Mouse (Mus musculus): Measurements from ENCODE around the gene Lrrn2. TPM values are rescaled to one million over a fixed set of nuclear protein-coding genes. Genes with fewer than 3 reads are reported as not detected.

The Lrrn2 gene
- polyA plus RNA-seq, 1 experiment from 2014 or later = 3.1 TPM

DNA sequence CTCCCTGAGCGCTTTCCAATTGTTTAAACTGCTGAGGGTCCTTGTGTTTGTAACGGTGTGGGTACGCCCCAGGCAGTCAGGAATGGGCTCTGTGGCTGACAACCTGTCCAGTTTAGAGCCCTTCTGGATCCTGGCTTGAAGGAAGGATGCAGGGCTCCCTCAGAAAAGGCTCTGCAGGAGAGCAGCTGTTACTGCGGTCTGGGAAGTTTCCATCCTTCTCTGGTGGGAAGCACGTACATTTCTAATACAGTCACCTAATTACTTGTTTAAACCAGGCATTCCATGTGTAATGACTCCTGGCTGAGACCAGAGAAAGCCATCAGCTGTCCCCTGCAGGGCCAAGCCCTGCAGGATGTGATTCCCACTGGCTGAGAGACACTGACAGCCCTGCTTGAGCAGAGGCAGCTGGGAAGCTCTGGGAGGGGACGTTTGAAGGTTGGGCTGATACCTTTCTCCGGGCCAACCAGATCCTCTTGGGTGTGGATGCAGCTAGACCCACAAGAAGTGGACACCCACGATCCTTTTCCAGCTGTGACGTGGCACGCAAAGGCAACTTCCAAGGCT lies 38.1 kb downstream of the Lrrn2 start:
- no peak overlapping the region for H3K9ac ChIP-seq (ENCODE audit: low read length)
- H3K27me3 ChIP-seq (ENCODE audit: control insufficient read depth, insufficient read depth, low read length) = no peaks in the 10 kb centered on the region
- no peak overlapping the region for H3K4me3 ChIP-seq (replicated peaks; ENCODE audit: low read length)
- H3K36me3 ChIP-seq (ENCODE audit: control insufficient read depth, insufficient read depth, low read length) = no peaks in the 10 kb centered on the region
- 0 out of 2 replicates have a peak, but pooled peaks have one; percentile 44 for ATAC-seq (ENCODE audit: insufficient read depth, low FRiP score)
- H3K4me2 ChIP-seq (ENCODE audit: low read depth, low read length) = no peak overlapping the region
- no peak overlapping the region for H3K27ac ChIP-seq (ENCODE audit: low read length)
- peaks cover 5% of the 10 kb centered on the region; the same call in 1 of the 2 replicates for H3K4me1 ChIP-seq (ENCODE audit: control insufficient read depth, insufficient read depth, low read length)
- no peaks in the 10 kb centered on the region for H3K9me3 ChIP-seq (replicated peaks; ENCODE audit: control insufficient read depth, low read length)
- WGBS = 20% methylated on average over 10 of the region's 10 CpGs

DNA sequence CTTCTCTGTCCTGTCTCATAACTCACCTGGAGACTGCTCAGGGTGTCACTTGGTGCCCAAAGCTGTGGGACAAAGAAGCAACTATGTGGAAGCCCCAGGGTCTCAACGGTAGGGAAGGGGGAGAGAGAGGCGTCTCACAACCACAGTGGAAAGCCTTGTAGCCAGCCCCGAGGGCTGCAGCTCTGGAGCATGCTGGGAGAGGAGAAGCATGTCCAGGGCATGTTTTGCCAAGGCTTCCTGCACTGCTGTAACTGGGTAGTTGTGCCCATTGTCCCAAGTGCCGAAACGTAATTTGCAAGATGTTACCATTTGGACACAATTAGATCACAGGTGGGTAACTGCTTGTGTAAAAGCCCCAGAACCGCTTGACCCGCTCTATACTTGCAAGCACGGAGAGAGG lies 39.2 kb downstream of the Lrrn2 start:
- no peak overlapping the region for H3K4me2 ChIP-seq (ENCODE audit: low read depth, low read length)
- WGBS = 87% methylated on average over 8 of the region's 8 CpGs
- no peak overlapping the region for H3K4me3 ChIP-seq (replicated peaks; ENCODE audit: low read length)
- no peaks in the 10 kb centered on the region for H3K27me3 ChIP-seq (ENCODE audit: control insufficient read depth, insufficient read depth, low read length)
- no peaks in the 10 kb centered on the region for H3K36me3 ChIP-seq (ENCODE audit: control insufficient read depth, insufficient read depth, low read length)
- ATAC-seq (ENCODE audit: insufficient read depth, low FRiP score) = no peak
- no peaks in the 10 kb centered on the region for H3K9me3 ChIP-seq (replicated peaks; ENCODE audit: control insufficient read depth, low read length)
- no peak overlapping the region for H3K27ac ChIP-seq (ENCODE audit: low read length)
- H3K9ac ChIP-seq (ENCODE audit: low read length) = no peak overlapping the region
- H3K4me1 ChIP-seq (ENCODE audit: control insufficient read depth, insufficient read depth, low read length) = peaks cover 5% of the 10 kb centered on the region; the same call in 1 of the 2 replicates

GRCm38 (mm10) chr1:132921071-132921470 lies 41.0 kb downstream of the Lrrn2 start:
- H3K27me3 ChIP-seq (ENCODE audit: control insufficient read depth, insufficient read depth, low read length) = no peaks in the 10 kb centered on the region
- ATAC-seq (ENCODE audit: insufficient read depth, low FRiP score) = no peak
- H3K27ac ChIP-seq (ENCODE audit: low read length) = no peak overlapping the region
- H3K36me3 ChIP-seq (ENCODE audit: control insufficient read depth, insufficient read depth, low read length) = no peaks in the 10 kb centered on the region
- H3K9ac ChIP-seq (ENCODE audit: low read length) = no peak overlapping the region
- H3K4me2 ChIP-seq (ENCODE audit: low read depth, low read length) = no peak overlapping the region
- H3K4me3 ChIP-seq (replicated peaks; ENCODE audit: low read length) = no peak overlapping the region
- H3K9me3 ChIP-seq (replicated peaks; ENCODE audit: control insufficient read depth, low read length) = no peaks in the 10 kb centered on the region
- H3K4me1 ChIP-seq (ENCODE audit: control insufficient read depth, insufficient read depth, low read length) = peaks cover 5% of the 10 kb centered on the region; the same call in 1 of the 2 replicates
- 16% methylated on average over 13 of the region's 13 CpGs for WGBS

- 86% methylated on average over 9 of the region's 9 CpGs for WGBS
- Histone ChIP-seq H3K27me3 (ENCODE audit: control insufficient read depth, insufficient read depth, low read length) (no peaks in the 10 kb centered on the region), H3K9ac (ENCODE audit: low read length) (no peak overlapping the region), H3K27ac (ENCODE audit: low read length) (no peak overlapping the region), H3K4me2 (ENCODE audit: low read depth, low read length) (no peak overlapping the region), H3K9me3 (replicated peaks; ENCODE audit: control insufficient read depth, low read length) (no peaks in the 10 kb centered on the region), H3K4me3 (replicated peaks; ENCODE audit: low read length) (no peak overlapping the region), H3K4me1 (ENCODE audit: control insufficient read depth, insufficient read depth, low read length) (peaks cover 5% of the 10 kb centered on the region; the same call in 1 of the 2 replicates), H3K36me3 (ENCODE audit: control insufficient read depth, insufficient read depth, low read length) (no peaks in the 10 kb centered on the region)
- ATAC-seq (ENCODE audit: insufficient read depth, low FRiP score) = no peak
These were observed 42.2 kb downstream of the Lrrn2 start for GRCm38 (mm10) chr1:132922257-132922656.

DNA sequence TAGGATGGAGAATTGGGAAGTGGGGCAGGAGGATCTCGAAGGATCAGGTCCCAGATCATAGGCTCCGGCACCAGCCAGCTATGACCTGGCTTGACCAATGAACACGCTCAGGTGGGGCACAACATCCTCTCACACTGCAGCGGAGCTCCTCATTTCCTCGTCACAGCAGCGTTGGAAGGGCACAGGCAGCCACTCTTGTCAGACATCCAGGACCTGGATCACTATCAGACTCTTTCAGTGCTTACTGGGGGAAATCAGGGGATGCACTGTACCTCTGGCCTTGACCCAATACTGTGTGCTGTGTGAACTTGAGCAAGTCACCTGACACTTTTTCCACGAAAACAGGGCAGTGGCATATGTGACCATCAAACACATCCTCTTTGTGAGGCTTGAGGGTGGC lies 45.2 kb downstream of the Lrrn2 start:
- Histone ChIP-seq H3K4me2 (ENCODE audit: low read depth, low read length) (no peak overlapping the region), H3K4me3 (replicated peaks; ENCODE audit: low read length) (no peak overlapping the region), H3K4me1 (ENCODE audit: control insufficient read depth, insufficient read depth, low read length) (no peaks in the 10 kb centered on the region), H3K9ac (ENCODE audit: low read length) (no peak overlapping the region), H3K27me3 (ENCODE audit: control insufficient read depth, insufficient read depth, low read length) (no peaks in the 10 kb centered on the region), H3K27ac (ENCODE audit: low read length) (no peak overlapping the region), H3K9me3 (replicated peaks; ENCODE audit: control insufficient read depth, low read length) (no peaks in the 10 kb centered on the region), H3K36me3 (ENCODE audit: control insufficient read depth, insufficient read depth, low read length) (no peaks in the 10 kb centered on the region)
- ATAC-seq (ENCODE audit: insufficient read depth, low FRiP score) = no peak
- 78% methylated on average over 7 of the region's 7 CpGs for WGBS

DNA sequence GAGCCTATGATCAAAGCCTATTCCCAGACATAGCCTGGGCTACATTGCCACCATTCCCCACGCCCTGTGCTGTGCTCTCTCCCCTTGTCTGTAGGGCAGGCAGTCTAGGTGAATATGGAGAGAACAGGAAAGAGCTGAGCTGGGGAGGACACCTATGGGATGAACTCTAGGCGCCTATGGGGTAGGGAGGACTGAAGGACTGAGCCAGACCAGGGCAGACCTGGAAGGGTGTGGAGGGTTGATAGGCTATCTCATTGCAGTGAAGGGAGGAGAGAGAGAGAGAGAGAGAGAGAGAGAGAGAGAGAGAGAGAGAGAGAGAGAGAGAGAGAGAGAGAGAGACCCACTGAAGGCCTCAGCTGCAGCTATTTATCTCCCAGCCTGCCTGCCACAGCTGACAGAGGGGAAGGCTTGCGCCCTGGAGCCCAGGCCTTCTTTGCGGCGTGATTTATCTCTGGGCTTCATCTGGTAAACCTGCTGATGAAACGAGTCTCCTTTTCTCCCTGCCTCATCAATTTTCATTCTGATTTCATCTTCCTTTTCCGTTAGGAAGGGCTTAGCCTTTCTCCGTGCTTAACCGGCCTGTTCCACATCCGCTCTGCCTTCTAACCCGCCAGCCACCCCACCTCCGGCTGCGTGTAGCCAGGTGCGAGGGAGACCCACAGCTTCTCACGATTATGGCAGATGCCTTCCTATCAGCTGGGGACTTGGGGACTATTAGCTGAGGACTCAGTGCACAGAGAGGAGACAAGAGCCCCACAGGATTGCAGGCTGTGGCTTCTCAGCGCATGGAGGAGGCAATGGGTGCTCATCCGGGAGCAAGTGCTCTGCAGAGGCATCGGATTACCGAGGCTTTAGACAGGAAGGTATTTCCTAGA lies 48.2 kb downstream of the Lrrn2 start:
- H3K36me3 ChIP-seq (ENCODE audit: control insufficient read depth, insufficient read depth, low read length) = no peaks in the 10 kb centered on the region
- 30% methylated on average over 19 of the region's 19 CpGs for WGBS
- no peak overlapping the region for H3K4me3 ChIP-seq (replicated peaks; ENCODE audit: low read length)
- no peaks in the 10 kb centered on the region for H3K4me1 ChIP-seq (ENCODE audit: control insufficient read depth, insufficient read depth, low read length)
- no peaks in the 10 kb centered on the region for H3K9me3 ChIP-seq (replicated peaks; ENCODE audit: control insufficient read depth, low read length)
- no peak overlapping the region for H3K4me2 ChIP-seq (ENCODE audit: low read depth, low read length)
- H3K27me3 ChIP-seq (ENCODE audit: control insufficient read depth, insufficient read depth, low read length) = no peaks in the 10 kb centered on the region
- no peak overlapping the region for H3K27ac ChIP-seq (ENCODE audit: low read length)
- no peak for ATAC-seq (ENCODE audit: insufficient read depth, low FRiP score)
- no peak overlapping the region for H3K9ac ChIP-seq (ENCODE audit: low read length)

- no peaks in the 10 kb centered on the region for H3K27me3 ChIP-seq (ENCODE audit: control insufficient read depth, insufficient read depth, low read length)
- no peak overlapping the region for H3K27ac ChIP-seq (ENCODE audit: low read length)
- no peaks in the 10 kb centered on the region for H3K36me3 ChIP-seq (ENCODE audit: control insufficient read depth, insufficient read depth, low read length)
- no peaks in the 10 kb centered on the region for H3K4me1 ChIP-seq (ENCODE audit: control insufficient read depth, insufficient read depth, low read length)
- WGBS = 51% methylated on average over 3 of the region's 3 CpGs
- no peaks in the 10 kb centered on the region for H3K9me3 ChIP-seq (replicated peaks; ENCODE audit: control insufficient read depth, low read length)
- no peak overlapping the region for H3K4me2 ChIP-seq (ENCODE audit: low read depth, low read length)
- no peak overlapping the region for H3K4me3 ChIP-seq (replicated peaks; ENCODE audit: low read length)
- no peak for ATAC-seq (ENCODE audit: insufficient read depth, low FRiP score)
- H3K9ac ChIP-seq (ENCODE audit: low read length) = no peak overlapping the region
These were observed 48.8 kb downstream of the Lrrn2 start for GRCm38 (mm10) chr1:132928907-132929250.

DNA sequence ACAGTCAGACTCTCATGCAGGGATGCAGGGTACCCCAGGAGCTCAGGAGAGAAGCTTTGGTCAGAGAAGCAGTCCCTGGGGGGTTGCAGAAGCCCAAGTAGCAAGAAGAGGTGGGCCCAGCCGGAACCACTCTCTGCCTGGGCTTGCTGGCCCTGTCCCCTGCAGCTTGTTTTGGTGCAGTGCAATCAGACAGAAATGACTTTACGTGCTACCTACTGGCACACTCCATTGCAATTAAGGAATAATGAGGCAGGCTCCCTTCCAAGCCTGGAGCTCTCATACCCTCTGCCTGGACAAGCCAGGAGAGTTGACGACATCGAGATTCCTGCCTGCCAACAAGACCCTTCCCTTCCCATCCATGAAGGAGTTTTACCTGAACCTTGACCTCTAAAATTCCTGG lies 50.2 kb downstream of the Lrrn2 start:
- WGBS = 70% methylated on average over 4 of the region's 4 CpGs
- H3K27me3 ChIP-seq (ENCODE audit: control insufficient read depth, insufficient read depth, low read length) = no peaks in the 10 kb centered on the region
- H3K27ac ChIP-seq (ENCODE audit: low read length) = no peak overlapping the region

GRCm38 (mm10) chr1:132932421-132932820 lies 52.3 kb downstream of the Lrrn2 start:
- 47% methylated on average over 2 of the region's 2 CpGs for WGBS
- ATAC-seq (ENCODE audit: insufficient read depth, low FRiP score) = no peak

More for the DNA sequence above, 50.2 kb downstream of the Lrrn2 start:
- no peaks in the 10 kb centered on the region for H3K36me3 ChIP-seq (ENCODE audit: control insufficient read depth, insufficient read depth, low read length)
- no peak overlapping the region for H3K9ac ChIP-seq (ENCODE audit: low read length)
- no peak for ATAC-seq (ENCODE audit: insufficient read depth, low FRiP score)
- no peak overlapping the region for H3K4me2 ChIP-seq (ENCODE audit: low read depth, low read length)
- no peak overlapping the region for H3K4me3 ChIP-seq (replicated peaks; ENCODE audit: low read length)
- no peaks in the 10 kb centered on the region for H3K4me1 ChIP-seq (ENCODE audit: control insufficient read depth, insufficient read depth, low read length)
- H3K9me3 ChIP-seq (replicated peaks; ENCODE audit: control insufficient read depth, low read length) = no peaks in the 10 kb centered on the region

More at GRCm38 (mm10) chr1:132932421-132932820, 52.3 kb downstream of the Lrrn2 start:
- no peak overlapping the region for H3K27ac ChIP-seq (ENCODE audit: low read length)
- no peaks in the 10 kb centered on the region for H3K9me3 ChIP-seq (replicated peaks; ENCODE audit: control insufficient read depth, low read length)
- H3K4me1 ChIP-seq (ENCODE audit: control insufficient read depth, insufficient read depth, low read length) = no peaks in the 10 kb centered on the region
- H3K4me2 ChIP-seq (ENCODE audit: low read depth, low read length) = no peak overlapping the region
- no peaks in the 10 kb centered on the region for H3K36me3 ChIP-seq (ENCODE audit: control insufficient read depth, insufficient read depth, low read length)
- no peak overlapping the region for H3K4me3 ChIP-seq (replicated peaks; ENCODE audit: low read length)
- H3K9ac ChIP-seq (ENCODE audit: low read length) = no peak overlapping the region
- H3K27me3 ChIP-seq (ENCODE audit: control insufficient read depth, insufficient read depth, low read length) = no peaks in the 10 kb centered on the region
